Mouse (Mus musculus) heart, postnatal 0 days (tissue): ENCODE results near the gene Fra10ac1. TPM values are rescaled to one million over a fixed set of nuclear protein-coding genes. Genes with fewer than 3 reads are reported as not detected.

ENCODE experiments used
- ATAC-seq: fragments of 200-750 bp; cut with Nextera tagmentation; 2 replicates; pipeline ENCODE4 v1.8.0; 2017; ENCODE audit warnings: low read depth, moderate number of reproducible peaks, moderate library complexity; ENCODE audit not compliant: insufficient read depth
- DNase-seq: peaks from one replicate; pipeline ENCODE4 v3.0.0-alpha.2; 2016; ENCODE audit warnings: low spot score
- H3K27ac ChIP-seq: fragments of 300-500 bp; sonication (generic); 2 replicates; pipeline ENCODE4 v1.5.1; 2014; ENCODE audit warnings: low read depth, mild to moderate bottlenecking
- H3K27me3 ChIP-seq: fragments of 300-500 bp; sonication (generic); 2 replicates; pipeline ENCODE4 v1.6.1; 2014; ENCODE audit warnings: low read length, mixed read lengths; ENCODE audit not compliant: control insufficient read depth, insufficient read depth
- H3K36me3 ChIP-seq: fragments of 300-500 bp; sonication (generic); replicated peaks from 2 replicates; pipeline ENCODE4 v1.6.1; 2014; ENCODE audit warnings: low read length, mixed read lengths; ENCODE audit not compliant: control insufficient read depth, insufficient read depth
- H3K4me1 ChIP-seq: fragments of 300-500 bp; sonication (generic); 2 replicates; pipeline ENCODE4 v1.6.1; 2014; ENCODE audit warnings: antibody characterized with exemption; ENCODE audit not compliant: control insufficient read depth, insufficient read depth
- H3K4me2 ChIP-seq: fragments of 300-500 bp; sonication (generic); 2 replicates; pipeline ENCODE4 v1.6.1; 2014; ENCODE audit warnings: low read depth, mild to moderate bottlenecking, low read length, moderate library complexity
- H3K4me3 ChIP-seq: fragments of 300-500 bp; sonication (generic); 2 replicates; pipeline ENCODE4 v1.5.1; 2014; ENCODE audit warnings: low read depth, low read length
- H3K9ac ChIP-seq: fragments of 300-500 bp; sonication (generic); replicated peaks from 2 replicates; pipeline ENCODE4 v1.6.1; 2014; ENCODE audit warnings: low read depth, low read length, mixed read lengths
- H3K9me3 ChIP-seq: fragments of 300-500 bp; sonication (generic); replicated peaks from 2 replicates; pipeline ENCODE4 v1.6.1; 2016; ENCODE audit warnings: low read length; ENCODE audit not compliant: control insufficient read depth
- CTCF ChIP-seq: IDR thresholded peaks from 2 replicates; pipeline ENCODE4 v1.5.1; 2016; ENCODE audit warnings: antibody characterized with exemption, control low read depth, low read depth
- EP300 ChIP-seq: IDR thresholded peaks from 2 replicates; pipeline ENCODE4 v1.6.1; 2016; ENCODE audit warnings: antibody characterized with exemption, low read depth
- WGBS: fragments of 180-500 bp; shearing (Covaris S2); extraction: QIAGEN DNeasy Blood & Tissue Kit; methylation state at CpG from one replicate; pipeline ENCODE4 v1.1.7; 2014; 5-methylcytosine and 5-hydroxymethylcytosine counted together
- polyA plus RNA-seq: library from polyadenylated mRNA; unstranded; fragments of >200 nt; fragmentation: Nextera tagmentation; extraction: Ambion mirVana; gene quantifications from 2 replicates; pipeline ENCODE4 v1.2.1, GENCODE M21; 2015
- total RNA-seq: library from RNA; depleted of rRNA; stranded (reverse); fragments of >200 nt; gene quantifications from 2 replicates; pipeline ENCODE4 v1.2.3, GENCODE M21; 2014; ENCODE audit warnings: low replicate concordance; rRNA removed

Gene Fra10ac1
- total RNA-seq = 4.1 TPM in 1 of 2 replicates, not detected in the other
- 26.2 and 26.6 TPM in 2 replicates for polyA plus RNA-seq

DNA sequence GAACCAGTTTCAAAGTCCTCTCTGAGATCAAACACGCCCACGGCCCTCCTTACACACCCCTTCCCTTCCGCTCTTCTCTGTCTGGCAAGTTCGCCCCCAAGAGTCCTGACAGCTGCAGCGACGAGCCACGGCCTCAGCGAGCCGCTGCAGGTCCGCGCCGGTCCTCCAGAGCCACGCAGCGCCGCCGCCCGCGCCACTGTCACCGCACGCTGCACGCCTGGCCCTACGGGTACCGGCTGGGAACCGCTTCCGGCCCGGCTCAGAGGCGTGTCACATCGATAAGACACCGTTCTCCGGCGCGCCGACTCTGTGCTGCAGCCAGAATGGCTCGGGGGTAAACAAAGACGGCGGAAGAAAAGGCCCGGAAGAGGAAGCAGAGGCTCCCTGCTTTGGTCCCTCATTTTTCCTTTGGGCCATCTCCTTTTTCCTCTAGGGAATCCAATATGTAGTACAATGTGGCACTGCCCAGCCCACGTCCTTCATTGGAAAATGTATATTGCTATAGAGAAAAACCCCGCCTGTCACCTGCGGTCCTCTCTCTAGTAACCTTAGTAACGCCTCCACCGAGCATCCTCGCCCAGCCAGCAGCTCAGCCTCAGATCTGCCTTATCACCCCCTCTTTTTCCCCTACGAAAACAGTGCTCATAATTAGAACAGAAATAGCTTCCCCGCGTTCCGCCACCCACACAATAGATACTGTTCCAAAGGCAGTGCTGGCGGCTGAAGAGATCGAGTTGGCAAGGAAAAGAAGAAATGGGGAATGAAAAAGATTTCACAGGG is at the start of gene Fra10ac1:
Gene Fra10ac1, minus strand, starts transcription at position 252 of the 780 bp plus-strand sequence.
- peak within 1 kb of the TSS; percentile 79 for H3K27ac ChIP-seq
- no peaks in the 10 kb centered on the region for H3K27me3 ChIP-seq
- peak within 1 kb of the TSS; percentile 72 for H3K4me3 ChIP-seq
- TF ChIP-seq CTCF (peak; percentile 26; the same call in 1 of the 2 replicates), EP300 (no peak)
- peak; percentile 82 for DNase-seq
- H3K4me1 ChIP-seq = peaks cover 13% of the 10 kb centered on the region
- H3K4me2 ChIP-seq = peak within 1 kb of the TSS; percentile 87
- peak; percentile 96 for ATAC-seq
- peak within 1 kb of the TSS; percentile 61 for H3K9ac ChIP-seq
- H3K9me3 ChIP-seq = no peaks in the 10 kb centered on the region
- H3K36me3 ChIP-seq = no peaks in the 10 kb centered on the region
- WGBS = under 1% methylated on average over 49 of the region's 49 CpGs

DNA sequence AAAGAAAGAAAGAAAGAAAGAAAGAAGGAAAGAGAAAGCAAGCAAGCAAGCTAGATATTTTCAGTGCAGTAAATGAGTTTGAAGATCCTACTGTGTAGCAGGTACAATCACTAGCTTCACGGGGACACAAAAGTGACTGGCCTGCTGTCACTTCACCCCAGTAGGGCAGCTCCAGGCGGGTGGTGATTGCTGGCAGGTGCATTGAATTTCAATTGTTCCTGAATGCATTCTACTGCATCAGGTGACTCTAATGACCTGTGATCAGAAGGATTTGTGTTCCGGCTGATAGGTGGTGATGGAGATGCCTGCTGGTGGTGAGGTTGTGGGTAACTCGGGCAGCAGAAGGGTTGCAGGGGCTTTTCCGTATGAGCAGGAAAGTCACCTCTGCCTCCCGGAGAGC is 47.1 kb upstream of the Fra10ac1 start:
- Histone ChIP-seq H3K27me3 (no peaks in the 10 kb centered on the region), H3K4me1 (no peaks in the 10 kb centered on the region), H3K27ac (no peak overlapping the region), H3K4me3 (no peak overlapping the region), H3K9ac (no peak overlapping the region), H3K36me3 (no peaks in the 10 kb centered on the region), H3K4me2 (no peak overlapping the region), H3K9me3 (no peaks in the 10 kb centered on the region)
- ATAC-seq = no peak
- DNase-seq = no peak
- WGBS = 37% methylated on average over 6 of the region's 6 CpGs
- TF ChIP-seq EP300 (no peak), CTCF (no peak)

DNA sequence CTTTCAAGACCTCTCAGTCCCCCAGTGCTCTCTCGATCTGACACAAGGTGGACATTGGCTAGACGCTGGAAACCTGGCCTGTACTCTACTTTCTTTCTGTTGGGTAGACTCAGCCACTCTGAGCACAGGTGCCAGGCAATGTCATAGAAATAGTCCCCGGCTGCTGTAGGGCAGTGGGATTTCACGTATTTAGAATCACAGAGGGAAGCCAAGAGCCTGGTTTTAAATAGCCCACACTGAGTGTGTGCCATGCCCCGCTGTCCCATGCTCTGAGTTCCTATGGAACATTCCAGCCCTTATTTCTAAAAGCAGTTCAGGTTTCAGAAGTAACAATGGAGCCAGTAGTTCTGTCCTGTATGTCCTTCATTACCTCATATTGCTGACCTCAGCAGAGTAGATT is 43.5 kb upstream of the Fra10ac1 start:
- DNase-seq (peak; percentile 45), ATAC-seq (peak; percentile 68; the same call in 1 of the 2 replicates)
- H3K27ac ChIP-seq = 0 out of 2 replicates have a peak overlapping the region, but pooled peaks have one; percentile 3
- TF ChIP-seq CTCF (no peak), EP300 (no peak)
- no peak overlapping the region for H3K4me3 ChIP-seq
- no peaks in the 10 kb centered on the region for H3K4me1 ChIP-seq
- H3K9ac ChIP-seq = no peak overlapping the region
- H3K36me3 ChIP-seq = no peaks in the 10 kb centered on the region
- peaks cover 5% of the 10 kb centered on the region; the same call in 1 of the 2 replicates for H3K27me3 ChIP-seq
- H3K4me2 ChIP-seq = no peak overlapping the region
- no peaks in the 10 kb centered on the region for H3K9me3 ChIP-seq
- 55% methylated on average over 5 of the region's 5 CpGs for WGBS

- DNase-seq = no peak
- Histone ChIP-seq H3K27me3 (peaks cover 5% of the 10 kb centered on the region; the same call in 1 of the 2 replicates), H3K4me2 (no peak overlapping the region), H3K4me1 (no peaks in the 10 kb centered on the region), H3K27ac (no peak overlapping the region), H3K36me3 (no peaks in the 10 kb centered on the region), H3K4me3 (no peak overlapping the region), H3K9ac (no peak overlapping the region), H3K9me3 (no peaks in the 10 kb centered on the region)
- no peak for ATAC-seq
- TF ChIP-seq CTCF (no peak), EP300 (no peak)
- whole genome bisulfite sequencing = 82% methylated on average over 5 of the region's 5 CpGs
These were observed 41.8 kb upstream of the Fra10ac1 start for GRCm38 (mm10) chr19:38265767-38266166.

- Histone ChIP-seq H3K4me3 (peak within 1 kb of the TSS; percentile 22), H3K9me3 (no peaks in the 10 kb centered on the region), H3K36me3 (no peaks in the 10 kb centered on the region), H3K4me2 (peak within 1 kb of the TSS; percentile 46), H3K27ac (no peak within 1 kb of the TSS), H3K4me1 (no peaks in the 10 kb centered on the region), H3K27me3 (peaks cover 5% of the 10 kb centered on the region; the same call in 1 of the 2 replicates), H3K9ac (no peak within 1 kb of the TSS)
- WGBS = 17% methylated on average over 21 of the region's 21 CpGs
- ATAC-seq (no peak), DNase-seq (no peak)
- TF ChIP-seq CTCF (no peak), EP300 (no peak)
These were observed 40.8 kb upstream of the Fra10ac1 start, which contains the start of gene Lgi1 for GRCm38 (mm10) chr19:38264505-38265500. Lgi1 (plus strand) TSS chr19:38264536.
